Mouse (Mus musculus) myocyte (in vitro differentiated cells): ENCODE measurements at regions not wholly inside any gene's neighbourhood (a gene's known extent, or its start where the extent isn't known, plus 50 kb on each side); places are given as distances from the start of the nearest gene placed in this dataset.

Source experiments
- H3K27me3 ChIP-seq: one replicate; pipeline ENCODE4 v1.6.1; 2011; ENCODE audit not compliant: control insufficient read depth, insufficient read depth, insufficient read length
- H3K36me3 ChIP-seq: one replicate; pipeline ENCODE4 v1.6.1; 2011; ENCODE audit not compliant: control insufficient read depth, insufficient read depth
- H3K4me2 ChIP-seq: one replicate; pipeline ENCODE4 v1.6.1; 2011; ENCODE audit warnings: low read depth, control low read depth
- H3K4me3 ChIP-seq: one replicate; pipeline ENCODE4 v1.5.1; 2011; ENCODE audit warnings: mild to moderate bottlenecking, control low read depth, moderate library complexity
- H3K79me2 ChIP-seq: one replicate; pipeline ENCODE4 v1.6.1; 2011; ENCODE audit not compliant: control insufficient read depth, insufficient read depth
- H3ac ChIP-seq: one replicate; pipeline ENCODE4 v1.6.1; 2011; ENCODE audit not compliant: control insufficient read depth, insufficient read length
- CEBPB ChIP-seq: IDR thresholded peaks from 2 replicates; pipeline ENCODE4 v1.6.1; 2011; ENCODE audit warnings: mild to moderate bottlenecking, moderate library complexity; ENCODE audit not compliant: poor library complexity, insufficient read depth, severe bottlenecking
- MYOD1 ChIP-seq, 3 experiments: IDR thresholded peaks; one replicate each; pipeline ENCODE4 v1.6.1; 2011; ENCODE audit warnings: control low read depth in 2 of 3, low read depth in 2 of 3, mild to moderate bottlenecking in 2 of 3, moderate library complexity in 1 of 3; ENCODE audit not compliant: insufficient read length in 2 of 3, control insufficient read depth in 1 of 3
- MYOG ChIP-seq, 3 experiments: IDR thresholded peaks; one replicate each; pipeline ENCODE4 v1.6.1; 2011; ENCODE audit warnings: control low read depth in 2 of 3, low read depth in 2 of 3, mild to moderate bottlenecking in 2 of 3; ENCODE audit not compliant: insufficient read length in 2 of 3, control insufficient read depth in 1 of 3, insufficient read depth in 1 of 3
- POLR2A ChIP-seq: IDR thresholded peaks from one replicate; pipeline ENCODE4 v1.6.1; 2011; ENCODE audit warnings: low read depth, mild to moderate bottlenecking, control low read depth, moderate library complexity; ENCODE audit not compliant: insufficient read length
- TCF12 ChIP-seq: IDR thresholded peaks from one replicate; pipeline ENCODE4 v1.6.1; 2011; ENCODE audit warnings: mild to moderate bottlenecking, control low read depth; ENCODE audit not compliant: poor library complexity, insufficient read depth, severe bottlenecking

DNA sequence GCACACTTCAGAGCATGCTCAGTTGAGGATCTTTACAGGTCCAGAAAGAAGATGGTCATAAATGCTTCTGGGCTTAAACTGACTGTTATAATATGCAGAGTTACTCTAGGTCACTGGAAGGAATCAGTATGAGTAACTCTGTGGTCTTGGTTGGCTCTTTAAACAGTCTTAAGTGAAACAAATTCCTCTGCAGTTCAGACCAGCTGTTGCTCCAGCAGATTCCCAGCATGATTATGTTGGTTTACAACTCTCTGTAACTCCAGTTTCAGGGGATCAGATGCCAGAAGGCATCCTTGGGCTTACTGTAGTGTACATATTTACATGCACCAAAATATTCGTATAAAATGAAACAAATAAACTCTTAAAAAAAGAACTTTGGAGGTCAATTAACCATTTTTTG lies 606.1 kb upstream of the Agtr1b start:
- Histone ChIP-seq H3ac (no peak overlapping the region), H3K4me2 (no peak overlapping the region), H3K4me3 (no peak overlapping the region), H3K27me3 (no peaks in the 10 kb centered on the region), H3K79me2 (no peaks in the 10 kb centered on the region), H3K36me3 (no peaks in the 10 kb centered on the region)
- TF ChIP-seq TCF12 (peak; percentile 3), MYOD1 (IDR thresholded peaks at IDR 0.05; ENCODE audit: control insufficient read depth in 1 of 3, insufficient read length in 2 of 3, low read depth in 2 of 3) (peak in 1 of 3 experiments; percentile 13), CEBPB (no peak), POLR2A (no peak), MYOG (IDR thresholded peaks at IDR 0.05; ENCODE audit: control insufficient read depth in 1 of 3, insufficient read depth in 1 of 3, insufficient read length in 2 of 3, low read depth in 2 of 3) (peak in 2 of 3 experiments; percentile 10 to 70)
